Mouse (Mus musculus): Measurements from ENCODE around the gene Foxred2. TPM values are rescaled to one million over a fixed set of nuclear protein-coding genes. Genes with fewer than 3 reads are reported as not detected.

Gene Foxred2
- total RNA-seq (2023): 22.3 and 25.5 TPM in 2 replicates

DNA sequence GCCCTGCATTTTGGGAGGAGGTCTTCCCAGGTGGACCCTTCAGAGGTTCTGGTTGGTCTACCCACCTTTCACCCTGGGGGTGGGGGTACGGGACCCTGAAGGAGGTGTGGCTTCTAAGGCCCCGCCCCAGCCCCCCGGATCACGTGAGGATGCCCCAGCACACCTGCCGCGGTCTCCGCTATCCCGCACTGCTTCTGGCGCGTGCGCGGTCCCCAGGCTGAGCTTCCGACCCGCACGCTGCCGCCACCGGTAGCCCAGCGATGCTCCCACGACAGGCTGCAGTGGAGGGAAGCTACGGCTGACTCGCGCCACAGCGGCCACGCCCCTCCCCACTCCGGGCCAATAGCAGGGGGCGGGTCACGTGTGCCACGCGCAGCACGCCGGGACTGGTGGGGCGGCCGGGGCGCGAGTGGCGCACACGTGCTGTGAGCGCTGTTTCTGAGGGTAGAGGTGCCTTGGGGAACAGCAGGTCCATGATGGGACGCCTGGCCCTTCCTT, at the start of gene Foxred2:
Gene Foxred2 (minus strand): TSS at position 319 of the 498 bp plus-strand sequence.

DNA sequence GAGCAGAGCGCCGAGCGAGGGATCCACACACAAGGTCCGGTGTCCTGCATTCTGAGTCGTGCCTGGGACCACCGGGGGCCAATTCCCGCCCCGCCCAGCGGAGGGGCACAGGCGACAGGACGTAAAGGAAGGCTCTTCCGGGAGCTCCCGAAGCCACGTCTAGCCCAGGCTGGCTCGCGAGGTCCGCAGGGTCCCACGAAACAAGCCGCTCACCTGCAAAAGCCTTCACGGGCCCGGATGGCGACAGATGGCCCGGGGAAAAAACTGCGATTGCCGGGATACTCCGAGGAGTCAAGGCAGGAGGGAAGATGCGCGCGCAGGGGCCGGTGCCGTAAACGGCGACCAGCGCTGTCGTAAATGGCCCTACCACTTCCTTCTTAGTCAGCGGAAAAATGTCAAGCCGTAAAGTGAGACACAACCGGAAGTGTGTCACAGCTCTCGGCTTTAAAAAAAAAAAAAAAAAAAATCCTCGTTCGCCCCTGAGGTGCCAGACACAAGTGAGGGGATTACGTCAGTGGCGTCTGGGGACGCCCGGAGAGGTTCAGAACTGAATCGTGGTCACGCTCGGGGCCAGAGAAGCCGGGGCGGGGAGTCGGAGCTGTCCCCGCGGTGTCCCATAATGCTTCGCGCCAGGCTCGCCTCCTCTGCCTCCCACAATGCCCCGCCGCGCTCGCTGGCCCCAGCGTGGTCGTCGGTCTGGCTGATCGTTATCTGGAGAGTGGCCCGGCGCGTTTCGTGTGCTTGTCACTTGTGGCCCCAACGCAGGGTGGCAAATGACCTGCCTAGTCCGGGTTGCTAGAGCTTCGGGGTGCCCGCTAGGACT, 14.2 kb upstream of the Foxred2 start, which contains the start of gene Eif3d:
Gene Eif3d (minus strand): TSS at position 344 of the 823 bp plus-strand sequence.

DNA sequence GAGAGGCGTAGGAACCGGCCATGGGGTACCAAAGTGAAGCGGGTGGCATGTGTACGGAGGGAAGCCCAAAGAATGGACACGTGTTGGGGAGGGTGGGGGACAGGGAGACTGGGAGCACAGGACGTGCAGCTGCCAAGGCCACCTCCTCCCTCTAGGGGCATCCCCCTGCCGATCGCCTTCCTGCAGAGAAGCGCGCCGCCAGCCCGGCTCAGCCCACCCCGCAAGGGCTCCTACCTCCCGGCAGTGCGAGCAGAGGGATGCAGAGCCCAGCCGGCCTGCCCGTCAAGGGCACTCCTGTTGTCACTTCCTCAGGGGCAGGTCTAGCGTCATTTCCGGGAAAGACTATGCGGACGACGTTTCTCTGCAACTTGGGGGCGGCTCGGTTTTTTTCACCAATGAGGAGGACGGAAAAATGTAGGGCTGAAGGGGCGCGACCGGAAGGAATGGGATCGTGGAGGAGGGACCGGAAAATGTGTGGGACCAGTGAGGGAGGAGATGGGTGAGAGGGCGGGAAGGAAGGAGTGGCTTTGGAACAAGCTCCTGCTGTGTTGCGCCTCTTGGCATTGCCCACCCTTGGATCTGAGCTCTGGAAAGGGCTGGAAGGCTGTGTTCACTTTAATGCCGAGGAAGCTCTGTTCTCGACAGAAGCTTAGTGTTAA, 27.7 kb downstream of the Foxred2 start, which contains the start of gene Txn2:
Gene Txn2 (minus strand): TSS at position 334 of the 659 bp plus-strand sequence.

Other genes with a start within 250 kb of the Foxred2 start
- not detected in 2 replicates for gene Apol9b, start 227.7 kb downstream of the Foxred2 start, total RNA-seq (2023)
- gene Apol8, start 199.7 kb downstream of the Foxred2 start, total RNA-seq (2023): 8.8 and 11.6 TPM in 2 replicates
- 1,634 and 1,897 TPM in 2 replicates for gene Myh9, start 114.5 kb downstream of the Foxred2 start, total RNA-seq (2023)
- 56.2 and 63.5 TPM in 2 replicates for gene Txn2, start 27.7 kb downstream of the Foxred2 start, total RNA-seq (2023)
- 55.8 and 65.5 TPM in 2 replicates for gene Eif3d, start 14.1 kb upstream of the Foxred2 start, total RNA-seq (2023)
- gene Cacng2, start 163.3 kb upstream of the Foxred2 start, total RNA-seq (2023): not detected in 2 replicates
- gene Ift27, start 217.4 kb upstream of the Foxred2 start, total RNA-seq (2023): 6.6 and 11.7 TPM in 2 replicates
- gene Pvalb, start 249.7 kb upstream of the Foxred2 start, total RNA-seq (2023): not detected in 2 replicates

Data from neutrophil, adult 65 days (primary cell).